Mouse (Mus musculus) CH12F3 (cell line): ENCODE data around the gene Hist1h3b.
"Not testable (repeated sequence)": the region's sequence is repeated elsewhere in the genome, so short reads cannot be mapped to it uniquely, and the experiment has no call there.

Source experiments
- in situ Hi-C: fragments of 300-500 bp; cut with MboI; formaldehyde crosslinking; loops from 2 replicates; pipeline ENCODE4 v1.14.3; 2020; ENCODE audit warnings: low sequenced_read_pairs

The Hist1h3b gene

GRCm38 (mm10) chr13:23752067-23752741 lies at the start of gene Hist1h3b:
TSS of gene Hist1h3b (plus strand) at chr13:23752267.
- in situ Hi-C loops: loop anchor here (25.0 kb wide), 1 partner anchor 1715 kb away; the partner anchor contains the start of genes Hist1h2ag, Hist1h2ah, Hist1h2bj and Hist1h2bk

DNA sequence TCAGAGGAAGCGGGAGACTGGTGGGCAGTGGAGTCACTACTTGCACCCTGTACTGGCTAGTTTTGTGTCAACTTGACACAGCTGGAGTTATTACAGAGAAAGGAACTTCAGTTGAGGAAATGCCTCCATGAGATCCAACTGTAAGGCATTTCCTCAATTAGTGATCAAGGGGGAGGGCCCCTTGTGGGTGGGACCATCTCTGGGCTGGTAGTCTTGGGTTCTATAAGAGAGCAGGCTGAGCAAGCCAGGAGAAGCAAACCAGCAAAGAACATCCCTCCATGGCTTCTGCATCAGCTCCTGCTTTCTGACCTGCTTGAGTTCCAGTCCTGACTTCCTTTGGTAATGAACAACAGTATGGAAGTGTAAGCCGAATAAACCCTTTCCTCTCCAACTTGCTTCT lies 49.3 kb upstream of the Hist1h3b start:
- in situ Hi-C loops: not testable (repeated sequence)

DNA sequence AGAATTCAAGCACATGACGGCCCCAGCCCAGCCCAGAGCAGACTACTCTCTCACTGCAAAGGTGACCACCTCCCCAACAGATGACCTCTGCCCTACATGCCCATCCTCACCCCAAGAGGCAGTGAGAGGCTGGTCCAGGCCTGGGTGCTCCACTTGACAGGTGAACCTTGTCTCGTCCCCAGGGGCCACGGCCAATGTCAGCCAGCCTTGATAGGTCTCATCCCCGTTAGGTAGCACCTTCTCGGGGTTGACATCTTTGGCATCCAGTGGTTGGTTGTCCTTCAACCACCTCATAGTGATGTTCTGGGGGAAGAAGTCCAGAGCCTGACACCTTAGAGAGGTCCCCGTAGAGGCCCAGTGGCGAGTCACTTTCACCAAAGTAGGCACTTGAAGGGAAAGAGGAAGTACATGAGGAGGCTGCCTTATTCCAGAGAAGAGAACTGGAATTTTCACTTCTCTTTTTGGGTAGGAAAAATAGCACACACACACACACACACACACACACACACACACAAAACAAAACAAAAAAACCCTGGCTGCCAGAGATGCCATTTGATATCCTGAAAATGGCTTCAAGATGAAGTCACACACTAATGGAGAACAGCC lies 46.2 kb upstream of the Hist1h3b start:
- in situ Hi-C loops: no loop called here

GRCm38 (mm10) chr13:23706771-23707170 lies 45.3 kb upstream of the Hist1h3b start:
- in situ Hi-C loops: no loop called here

- in situ Hi-C loops: no loop called here
Observed at GRCm38 (mm10) chr13:23708041-23708440, 44.0 kb upstream of the Hist1h3b start.

DNA sequence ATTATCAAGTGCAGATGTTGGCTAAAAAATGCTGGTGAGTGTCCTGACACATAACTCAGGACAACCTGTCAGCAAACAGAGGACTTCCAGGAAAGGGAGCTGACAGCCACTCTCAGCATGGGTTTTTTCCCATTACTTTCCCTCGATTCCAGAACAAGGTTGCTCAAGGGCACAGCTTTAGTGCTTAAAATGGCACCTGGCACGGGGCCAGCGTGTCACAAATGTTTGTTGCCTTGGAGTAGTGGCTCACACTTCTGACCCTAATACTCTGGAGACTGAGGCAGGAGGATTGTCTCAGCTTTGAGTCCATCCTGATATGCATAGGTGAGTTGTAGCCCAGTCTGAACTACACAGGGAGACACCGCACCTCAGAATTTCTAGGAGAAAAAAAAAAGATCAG lies 43.4 kb upstream of the Hist1h3b start:
- in situ Hi-C loops: no loop called here

- in situ Hi-C loops: no loop called here
Observed at GRCm38 (mm10) chr13:23709714-23710373, 42.2 kb upstream of the Hist1h3b start.

DNA sequence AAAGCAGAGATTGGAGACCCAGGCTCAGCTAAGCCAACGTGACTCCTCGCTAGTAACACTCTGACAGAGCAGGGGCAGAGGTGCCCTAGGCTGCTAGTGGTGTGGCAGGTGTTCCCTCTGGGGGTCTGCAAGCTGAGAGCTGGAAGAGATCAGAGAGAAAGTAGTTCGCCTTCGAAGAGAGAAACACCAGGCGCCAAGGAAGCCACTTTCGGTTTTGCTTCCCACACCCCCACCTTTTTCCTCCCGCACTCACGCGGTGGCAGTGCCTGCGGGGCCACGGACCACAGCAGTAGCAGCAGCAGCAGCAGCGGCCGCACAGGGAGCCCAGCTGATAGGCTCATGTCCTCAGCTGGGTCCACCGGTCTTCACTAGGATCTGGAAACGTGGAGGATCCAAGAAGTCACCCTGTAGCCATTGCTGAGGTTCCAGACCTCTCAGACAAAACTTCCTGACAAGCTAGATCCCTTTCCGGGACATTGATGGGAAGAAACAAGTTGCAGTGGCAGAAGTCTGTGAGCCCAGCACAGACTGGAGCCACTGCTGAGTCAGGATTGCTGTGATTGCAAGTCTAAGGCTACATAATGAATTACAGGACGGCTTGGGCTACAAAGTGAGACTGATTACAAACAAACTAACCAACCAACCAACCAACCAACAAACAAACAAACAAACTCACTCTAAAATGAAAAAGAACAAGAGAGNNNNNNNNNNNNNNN lies 41.5 kb upstream of the Hist1h3b start, which contains the start of gene Hfe:
TSS of gene Hfe (minus strand) at position 481 of the 716 bp plus-strand sequence.
- in situ Hi-C loops: no loop called here

DNA sequence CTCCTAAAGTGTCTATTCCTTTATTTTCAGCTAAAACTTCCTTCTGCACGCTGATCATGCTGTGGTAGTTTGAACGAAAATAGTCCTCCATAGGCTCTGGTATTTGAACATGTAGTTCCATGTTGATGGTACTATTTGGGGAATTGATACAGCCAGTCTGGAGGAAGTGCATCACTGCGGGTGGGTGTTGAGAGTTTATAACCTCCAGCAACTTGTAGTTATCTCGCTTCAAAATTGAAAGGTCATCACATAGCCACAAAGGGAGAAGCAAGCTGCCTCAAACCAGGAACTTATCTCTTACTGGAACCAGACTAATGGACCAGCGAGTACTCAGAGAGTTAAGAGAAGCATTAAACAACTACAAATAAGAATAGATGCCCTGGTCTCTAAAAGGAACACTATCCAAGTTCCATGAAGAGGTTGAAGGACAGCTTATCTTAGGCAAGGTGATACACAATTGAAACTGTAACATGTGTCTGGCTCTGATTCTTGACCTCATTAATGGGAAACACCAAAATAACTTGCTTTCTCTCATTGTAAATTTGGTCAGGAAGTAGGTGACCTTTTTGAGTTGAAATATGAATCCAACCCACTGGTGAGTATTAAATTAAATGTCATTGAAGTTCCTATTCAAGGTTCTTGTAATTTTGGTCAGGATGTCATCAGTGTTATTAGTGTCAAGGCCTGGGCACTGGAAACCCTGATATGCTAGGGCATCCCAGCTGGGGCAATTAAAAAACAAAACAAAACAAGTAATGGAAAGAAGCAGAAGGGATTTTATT lies 35.6 kb upstream of the Hist1h3b start:
- in situ Hi-C loops: no loop called here

DNA sequence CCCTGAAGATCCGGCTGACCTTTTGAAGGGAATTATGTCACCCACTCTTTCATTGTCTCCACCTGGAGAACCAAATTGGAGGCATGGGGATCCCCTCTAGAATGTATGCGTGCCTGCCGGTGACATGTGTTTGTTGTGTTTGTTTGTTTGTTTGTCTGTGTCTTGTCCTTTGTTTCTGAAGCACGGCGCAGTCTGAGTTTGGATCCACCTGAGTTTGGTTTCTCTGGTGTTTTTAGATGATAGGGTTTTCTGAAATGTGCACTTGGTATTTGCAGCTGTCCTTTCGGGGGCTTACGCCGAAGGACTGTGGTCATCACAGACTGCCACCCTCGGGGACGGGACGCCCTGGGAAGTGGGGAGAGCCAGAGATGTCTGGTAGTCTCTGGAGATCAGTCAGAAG lies 34.9 kb upstream of the Hist1h3b start:
- in situ Hi-C loops: no loop called here

GRCm38 (mm10) chr13:23717593-23718245 lies 34.3 kb upstream of the Hist1h3b start:
- in situ Hi-C loops: not testable (repeated sequence)

DNA sequence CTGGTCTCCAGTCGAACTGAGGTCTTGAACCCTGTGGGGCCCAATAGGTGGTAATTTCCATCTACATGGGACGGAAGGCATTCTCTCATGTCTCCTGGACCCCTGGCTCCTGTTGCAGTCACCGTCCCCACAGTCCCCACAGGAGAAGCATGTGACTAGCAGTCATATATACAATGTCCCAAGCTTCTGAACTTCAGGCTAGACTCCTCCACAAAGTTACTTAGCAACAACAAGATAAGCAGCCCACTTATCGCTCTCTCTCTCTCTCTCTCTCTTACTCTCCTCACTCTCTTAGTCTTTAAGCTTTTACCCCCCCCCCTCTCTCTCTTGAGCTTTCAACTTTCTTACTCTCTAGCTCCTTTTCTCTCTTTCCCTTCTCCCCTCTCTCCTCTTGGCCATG lies 27.8 kb upstream of the Hist1h3b start:
- in situ Hi-C loops: no loop called here

GRCm38 (mm10) chr13:23725213-23725612 lies 26.9 kb upstream of the Hist1h3b start:
- in situ Hi-C loops: no loop called here

- in situ Hi-C loops: no loop called here
Observed at GRCm38 (mm10) chr13:23728472-23729191, 23.4 kb upstream of the Hist1h3b start.

GRCm38 (mm10) chr13:23729192-23729525 lies 22.9 kb upstream of the Hist1h3b start:
- in situ Hi-C loops: no loop called here

- in situ Hi-C loops: no loop called here
Observed at GRCm38 (mm10) chr13:23729706-23730105, 22.4 kb upstream of the Hist1h3b start.

- in situ Hi-C loops: no loop called here
Observed at GRCm38 (mm10) chr13:23730479-23730878, 21.6 kb upstream of the Hist1h3b start.

DNA sequence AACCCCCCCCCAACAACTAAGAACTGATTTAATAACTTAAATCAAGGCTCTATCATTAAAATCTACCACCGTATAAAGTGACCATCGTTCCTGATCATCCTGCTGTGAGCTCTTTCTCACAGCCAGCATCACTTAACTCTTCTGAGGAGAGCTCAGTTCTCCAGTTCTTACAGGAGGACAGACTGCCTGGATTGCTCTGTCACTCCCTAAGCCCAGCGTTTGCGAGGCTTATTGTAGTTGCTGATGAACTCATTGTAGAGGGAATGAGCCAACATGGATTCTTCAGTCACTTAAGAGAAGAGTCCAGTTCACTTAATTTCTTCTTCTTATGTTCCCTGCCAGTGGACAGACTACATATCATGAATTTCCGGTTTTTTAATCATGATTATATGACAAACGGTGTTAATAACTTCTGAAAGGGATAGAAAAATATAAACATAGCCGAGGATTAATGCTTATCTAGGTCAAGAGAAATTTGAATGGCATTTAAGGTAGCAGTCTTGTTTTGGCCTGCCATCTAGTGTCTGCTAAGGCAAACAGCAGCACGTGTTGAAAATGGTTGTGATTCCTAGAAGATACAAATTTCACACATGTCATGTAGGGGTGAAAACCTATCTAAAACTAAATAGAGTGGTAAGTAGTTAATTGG lies 19.8 kb upstream of the Hist1h3b start:
- in situ Hi-C loops: no loop called here

DNA sequence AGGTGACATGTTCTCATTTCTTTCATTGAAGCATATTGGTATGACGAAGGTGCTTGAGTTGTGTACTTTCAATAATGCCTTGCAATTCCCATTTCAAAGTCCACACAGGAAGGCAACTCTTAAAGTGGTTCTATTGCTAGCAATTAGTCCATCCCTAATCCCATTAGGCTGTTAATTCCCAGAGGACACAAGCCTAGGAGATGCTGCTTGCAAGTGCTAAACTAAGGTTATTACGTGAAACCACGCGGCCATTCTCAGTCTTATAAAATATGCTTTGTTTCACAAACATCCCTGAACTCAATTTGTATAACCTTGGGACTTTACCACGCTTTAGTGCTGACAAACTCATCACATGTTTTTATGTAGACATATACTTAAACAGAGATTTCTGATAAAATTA lies 15.0 kb upstream of the Hist1h3b start:
- in situ Hi-C loops: no loop called here
